Mouse (Mus musculus) gastrocnemius, postnatal 36 days (tissue): ENCODE data around the gene Aff3. TPM values are rescaled to one million over a fixed set of nuclear protein-coding genes. Genes with fewer than 3 reads are reported as not detected.
A peak's percentile ranks its signal among the peaks of the same experiment; 100 is the strongest.

Experiments
- DNase-seq, 2 experiments: peaks; one replicate each; pipeline ENCODE4 v3.0.0; 2022
- intact Hi-C: fragments of 180-260 bp; cut with DNase I; formaldehyde crosslinking; loops from one replicate; pipeline ENCODE4 v1.15.1; 2025
- total RNA-seq, 2 experiments: library from RNA; stranded (reverse); gene quantifications; 2 replicates each; pipeline ENCODE4 v1.2.3; 2021

The Aff3 gene
- total RNA-seq, 2 experiments from 2014 or later = 1.8 to 1.9 TPM

GRCm38 (mm10) chr1:38503431-38504089 is 161.2 kb downstream of the Aff3 start:
- intact Hi-C loops = no loop called here

DNA sequence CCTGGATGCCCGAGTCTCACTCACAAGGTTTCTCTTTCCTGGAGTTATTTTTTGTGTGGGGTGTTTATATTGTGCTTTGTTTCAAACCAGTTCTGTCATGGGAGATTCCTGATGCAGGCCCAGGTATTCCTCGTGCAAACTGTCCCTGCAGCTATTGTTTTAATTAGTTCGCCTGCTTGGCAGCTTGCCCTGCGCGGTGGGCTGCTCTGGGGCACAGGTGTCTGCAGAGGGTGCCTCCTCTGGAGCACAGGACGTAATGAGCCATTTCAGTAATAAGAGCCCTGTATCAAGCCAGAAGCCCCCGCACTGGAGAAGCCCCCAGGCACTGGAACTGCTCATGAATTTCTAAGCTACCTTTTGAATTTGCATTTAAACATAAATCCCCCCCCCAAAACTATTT is 162.0 kb downstream of the Aff3 start:
- no peak for DNase-seq
- intact Hi-C loops = no loop called here

More at GRCm38 (mm10) chr1:38503431-38504089, 161.2 kb downstream of the Aff3 start:
- DNase-seq = no peak

- no peak for DNase-seq
- intact Hi-C loops = no loop called here
Measured at GRCm38 (mm10) chr1:38501231-38501630, 163.5 kb downstream of the Aff3 start.

GRCm38 (mm10) chr1:38499500-38499899 is 165.3 kb downstream of the Aff3 start:
- intact Hi-C loops = no loop called here

GRCm38 (mm10) chr1:38497576-38497975 is 167.2 kb downstream of the Aff3 start:
- intact Hi-C loops = no loop called here

More at GRCm38 (mm10) chr1:38499500-38499899, 165.3 kb downstream of the Aff3 start:
- no peak for DNase-seq

GRCm38 (mm10) chr1:38496886-38497528 is 167.7 kb downstream of the Aff3 start:
- intact Hi-C loops = no loop called here
- no peak for DNase-seq

More at GRCm38 (mm10) chr1:38497576-38497975, 167.2 kb downstream of the Aff3 start:
- DNase-seq = no peak

- DNase-seq = no peak
- intact Hi-C loops = no loop called here
Measured at GRCm38 (mm10) chr1:38495284-38495683, 169.5 kb downstream of the Aff3 start.

GRCm38 (mm10) chr1:38489733-38490132 is 175.0 kb downstream of the Aff3 start:
- intact Hi-C loops = no loop called here
- DNase-seq = no peak

GRCm38 (mm10) chr1:38488667-38489210 is 176.0 kb downstream of the Aff3 start:
- no peak for DNase-seq
- intact Hi-C loops = no loop called here

GRCm38 (mm10) chr1:38487884-38488283 is 176.9 kb downstream of the Aff3 start:
- no peak for DNase-seq
- intact Hi-C loops = no loop called here

- DNase-seq = no peak
- intact Hi-C loops = no loop called here
Measured at GRCm38 (mm10) chr1:38483191-38483590, 181.6 kb downstream of the Aff3 start.

DNA sequence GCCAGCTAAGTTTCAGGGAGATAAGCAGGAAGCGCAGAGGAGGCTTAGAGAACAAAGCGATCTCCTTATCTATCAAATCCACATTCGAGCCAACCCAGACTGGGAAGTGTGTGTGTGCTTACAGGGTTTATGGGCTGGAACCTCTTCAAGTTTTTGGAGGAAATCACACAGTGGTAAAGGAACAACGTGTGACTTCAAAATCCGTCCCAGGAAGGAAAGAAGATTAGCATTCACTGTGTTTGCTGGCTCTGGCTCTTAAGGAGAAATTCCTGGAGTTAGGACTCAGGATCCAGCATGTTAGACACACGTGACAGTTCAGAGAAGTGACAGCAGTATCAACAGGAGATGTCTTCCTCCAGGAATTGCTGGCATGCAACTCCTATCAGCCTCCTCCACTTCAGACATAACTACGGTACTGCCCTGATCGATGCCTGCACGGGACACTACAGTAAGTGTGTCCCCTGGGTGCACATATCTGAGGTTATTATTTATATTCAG is 186.5 kb downstream of the Aff3 start:
- no peak for DNase-seq

DNA sequence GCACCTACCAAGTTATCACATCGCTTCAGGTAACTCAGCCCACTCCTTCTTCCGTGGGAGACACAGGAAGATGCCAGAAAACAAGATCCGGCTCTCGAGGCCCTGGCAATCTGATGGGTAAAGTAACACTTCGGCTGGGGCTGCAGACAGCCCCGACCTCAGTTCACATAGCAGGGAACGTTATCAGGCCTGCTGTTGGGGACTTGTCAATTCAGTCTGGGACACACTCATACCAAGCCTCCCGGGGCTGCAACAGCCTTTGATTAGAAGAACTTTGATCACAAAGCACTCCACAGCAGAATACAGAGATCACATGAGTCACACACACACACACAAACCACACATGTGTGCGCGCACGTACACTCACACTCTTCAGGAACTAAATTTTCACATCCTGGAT is 193.9 kb downstream of the Aff3 start:
- intact Hi-C loops = no loop called here
- no peak for DNase-seq

More for the DNA sequence above, 186.5 kb downstream of the Aff3 start:
- intact Hi-C loops = no loop called here

DNA sequence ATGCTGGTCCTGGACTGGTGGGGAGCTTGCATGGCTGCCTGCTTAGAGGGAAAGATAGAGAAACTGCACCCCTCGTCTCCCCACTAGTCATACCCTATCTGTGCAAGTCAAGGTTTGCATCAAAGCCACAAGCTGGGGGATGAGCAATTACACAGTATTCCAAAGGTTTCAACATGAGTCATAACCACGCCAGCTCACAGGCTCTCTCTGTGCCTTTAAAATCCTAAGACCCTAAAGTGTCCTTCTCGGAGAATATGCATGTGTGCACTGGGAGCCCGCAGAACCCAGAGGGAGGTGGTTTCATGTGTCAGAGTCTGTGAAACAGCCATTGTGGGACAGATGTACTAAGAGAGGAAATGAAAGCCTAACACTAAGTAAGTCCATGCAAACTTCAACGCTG is 194.6 kb downstream of the Aff3 start:
- no peak for DNase-seq
- intact Hi-C loops = no loop called here

DNA sequence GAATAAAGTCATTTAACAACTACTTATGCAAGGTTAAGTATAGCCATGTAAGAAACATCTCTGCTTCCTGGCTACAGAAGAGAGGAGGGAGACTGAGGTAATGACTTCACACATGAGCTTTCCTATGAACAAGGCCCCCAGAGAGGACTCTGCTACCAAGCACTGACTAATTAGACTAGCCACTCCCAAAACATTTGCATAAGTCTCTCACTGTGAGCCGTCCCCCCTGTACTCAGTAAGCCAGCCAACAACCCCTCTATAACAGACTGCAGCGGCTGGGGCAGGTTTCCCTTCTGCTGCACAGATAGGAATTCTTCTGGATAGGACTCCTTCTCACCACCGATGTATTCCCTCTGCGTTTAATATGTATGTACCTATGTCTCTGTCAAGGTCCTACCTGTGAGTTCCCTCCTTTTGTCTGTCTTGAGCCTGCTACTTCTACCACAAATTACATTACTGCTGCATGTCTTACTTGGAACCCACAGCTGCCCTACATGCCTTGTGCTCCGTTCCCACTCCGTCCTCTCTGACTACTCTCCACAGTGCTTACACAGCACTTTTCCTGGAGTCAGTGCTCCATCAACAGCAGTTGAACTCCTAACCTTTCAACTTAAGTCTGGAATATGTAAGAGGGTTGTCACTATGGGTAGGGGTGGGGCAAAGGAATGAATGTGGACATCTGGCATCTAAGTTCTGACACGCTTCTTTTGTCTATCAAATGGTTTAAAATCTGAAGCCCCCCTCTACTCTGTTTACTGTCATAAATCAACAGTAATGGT is 197.3 kb downstream of the Aff3 start:
- DNase-seq = no peak
- intact Hi-C loops = no loop called here

- no peak for DNase-seq
- intact Hi-C loops = no loop called here
Measured at GRCm38 (mm10) chr1:38456719-38457269, 208.0 kb downstream of the Aff3 start.

- DNase-seq = no peak
- intact Hi-C loops = no loop called here
Measured at GRCm38 (mm10) chr1:38454921-38455320, 209.8 kb downstream of the Aff3 start.

- intact Hi-C loops = no loop called here
Measured at GRCm38 (mm10) chr1:38451367-38451766, 213.4 kb downstream of the Aff3 start.

DNA sequence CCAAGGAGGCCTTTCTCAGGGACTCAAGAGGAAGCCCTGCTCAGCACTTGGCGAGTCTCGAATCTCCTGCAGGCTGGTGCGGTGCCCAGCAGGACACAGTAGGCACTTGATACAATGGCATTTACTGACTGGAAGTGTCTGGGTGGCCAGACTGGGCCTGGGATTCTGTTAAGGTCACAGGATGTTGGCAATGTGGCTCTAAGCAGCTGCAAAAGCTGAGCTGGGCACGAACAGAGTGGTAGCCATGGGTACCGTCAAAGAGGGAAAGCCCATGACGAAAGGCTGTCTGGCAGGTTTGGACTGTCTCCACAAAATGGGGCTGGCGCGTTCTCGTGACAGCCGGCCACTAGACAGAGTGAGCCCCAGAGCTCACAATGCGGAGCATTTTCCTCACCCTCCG is 214.1 kb downstream of the Aff3 start:
- DNase-seq = peak; percentile 6 to 16
- intact Hi-C loops = no loop called here

More at GRCm38 (mm10) chr1:38451367-38451766, 213.4 kb downstream of the Aff3 start:
- no peak for DNase-seq

- intact Hi-C loops = no loop called here
- no peak for DNase-seq
Measured at GRCm38 (mm10) chr1:38449816-38450478, 214.8 kb downstream of the Aff3 start.
